Mouse (Mus musculus) E14TG2a.4 (cell line): ENCODE data around the gene Atp6v1a.

Experiments used
- H3K27me3 ChIP-seq: 2 replicates; pipeline ENCODE4 v1.6.1; 2014; ENCODE audit warnings: low read length, control low read depth; ENCODE audit not compliant: insufficient read depth
- H3K36me3 ChIP-seq: 2 replicates; pipeline ENCODE4 v1.6.1; 2014; ENCODE audit warnings: low read length, control low read depth; ENCODE audit not compliant: insufficient read depth
- H3K4me1 ChIP-seq: replicated peaks from 2 replicates; pipeline ENCODE4 v1.6.1; 2014; ENCODE audit warnings: low read depth, low read length, control low read depth
- H3K4me3 ChIP-seq: replicated peaks from 2 replicates; pipeline ENCODE4 v1.5.1; 2014; ENCODE audit warnings: mild to moderate bottlenecking, low read length
- H3K9me3 ChIP-seq: 2 replicates; pipeline ENCODE4 v1.6.1; 2014; ENCODE audit warnings: low read length, control low read depth
- CTCF ChIP-seq: conservative IDR thresholded peaks from 2 replicates; pipeline ENCODE4 v1.5.1; 2014; ENCODE audit warnings: low read length
- NANOG ChIP-seq: IDR thresholded peaks from 2 replicates; pipeline ENCODE4 v1.6.1; 2014; ENCODE audit warnings: borderline replicate concordance, low read length, mixed read lengths
- POU5F1 ChIP-seq: IDR thresholded peaks from 2 replicates; pipeline ENCODE4 v1.6.1; 2014; ENCODE audit warnings: low read length, borderline replicate concordance

Atp6v1a gene

DNA sequence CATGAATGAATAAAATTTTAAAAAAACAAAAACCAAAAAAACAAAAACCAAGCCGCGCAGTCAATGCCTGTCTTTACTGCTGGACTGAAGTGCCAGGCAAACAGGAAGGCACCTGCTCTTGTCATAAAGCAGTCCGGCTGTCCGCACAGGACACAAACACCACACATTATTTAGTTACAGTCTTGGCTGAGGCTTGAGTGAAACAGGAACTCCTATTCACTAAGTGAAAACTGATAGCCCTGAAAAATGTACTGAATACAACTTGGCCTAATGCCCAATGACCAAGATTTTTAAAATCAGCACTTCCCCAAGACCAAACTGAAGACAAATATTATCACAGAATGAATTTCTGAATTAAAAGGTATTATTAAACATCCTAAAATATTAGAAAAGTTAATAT lies 13.1 kb downstream of the Atp6v1a start:
- Histone ChIP-seq H3K4me1 (peaks cover 24% of the 10 kb centered on the region), H3K36me3 (no peaks in the 10 kb centered on the region), H3K27me3 (no peaks in the 10 kb centered on the region), H3K4me3 (no peak overlapping the region), H3K9me3 (no peaks in the 10 kb centered on the region)
- TF ChIP-seq CTCF = no peak
- TF ChIP-seq POU5F1 = no peak
- TF ChIP-seq NANOG = no peak

DNA sequence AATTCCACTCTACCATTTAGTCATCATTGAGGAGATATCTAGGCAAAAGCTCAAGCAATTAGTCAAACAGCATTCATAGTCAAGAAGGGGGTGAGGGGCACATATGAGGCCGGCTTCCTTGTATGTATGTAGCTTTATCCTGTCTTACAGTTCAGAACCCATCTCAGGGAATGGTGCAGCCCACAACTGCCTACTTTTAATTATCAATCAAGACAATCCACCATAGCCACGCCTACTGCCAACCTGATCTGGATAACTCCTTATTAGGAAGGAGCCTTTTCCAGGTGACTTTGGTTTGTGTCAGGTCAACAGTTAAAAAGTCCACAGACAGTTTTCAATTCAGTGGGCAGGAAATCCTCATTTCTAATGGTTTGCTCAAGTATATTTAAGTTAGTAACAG lies 14.1 kb downstream of the Atp6v1a start:
- no peak for TF ChIP-seq CTCF
- TF ChIP-seq POU5F1 = no peak
- no peak for TF ChIP-seq NANOG
- H3K4me3 ChIP-seq = no peak overlapping the region
- peaks cover 24% of the 10 kb centered on the region for H3K4me1 ChIP-seq
- no peaks in the 10 kb centered on the region for H3K9me3 ChIP-seq
- no peaks in the 10 kb centered on the region for H3K27me3 ChIP-seq
- peaks cover 3% of the 10 kb centered on the region; the same call in 1 of the 2 replicates for H3K36me3 ChIP-seq

DNA sequence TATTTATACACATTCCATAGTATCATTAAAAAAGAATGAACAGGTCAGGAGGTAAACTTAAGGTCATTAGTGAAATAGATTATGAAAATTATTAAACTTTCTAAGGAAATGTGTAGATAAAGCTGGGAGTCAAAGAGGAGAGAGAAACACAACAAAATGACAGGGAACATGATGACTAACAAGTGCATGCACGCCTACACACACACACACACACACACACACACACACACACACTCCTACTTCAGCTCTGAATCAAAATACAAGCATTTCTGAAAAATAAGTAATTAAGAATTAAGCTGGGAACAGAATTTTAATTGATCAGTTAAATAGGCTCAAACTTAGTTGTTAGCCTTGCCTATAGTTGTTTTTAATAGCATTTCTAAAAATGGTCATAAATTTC lies 14.8 kb downstream of the Atp6v1a start:
- peaks cover 24% of the 10 kb centered on the region for H3K4me1 ChIP-seq
- H3K27me3 ChIP-seq = no peaks in the 10 kb centered on the region
- H3K36me3 ChIP-seq = peaks cover 3% of the 10 kb centered on the region; the same call in 1 of the 2 replicates
- TF ChIP-seq POU5F1 (no peak), CTCF (no peak), NANOG (no peak)
- H3K9me3 ChIP-seq = no peaks in the 10 kb centered on the region
- H3K4me3 ChIP-seq = no peak overlapping the region

DNA sequence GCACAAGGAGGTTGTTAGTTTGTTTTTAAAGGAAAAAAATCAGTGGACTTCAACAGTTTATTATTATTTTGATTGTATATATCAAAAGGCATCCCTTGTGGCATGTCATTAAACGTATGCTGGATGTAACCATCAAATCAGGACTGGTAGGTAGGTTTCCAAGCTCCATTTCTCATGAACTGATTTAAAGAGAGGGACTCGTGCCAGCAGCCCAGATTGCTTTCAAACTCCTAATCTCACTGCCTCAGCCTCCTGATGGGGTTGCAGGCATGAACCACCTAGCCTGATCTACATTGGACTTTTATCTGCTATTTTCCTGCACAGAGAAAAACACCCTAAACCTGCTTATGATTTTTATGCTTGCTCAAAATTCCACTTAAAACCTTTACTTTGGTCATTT lies 15.7 kb downstream of the Atp6v1a start:
- no peaks in the 10 kb centered on the region for H3K27me3 ChIP-seq
- peaks cover 10% of the 10 kb centered on the region; the same call in 1 of the 2 replicates for H3K36me3 ChIP-seq
- peaks cover 24% of the 10 kb centered on the region for H3K4me1 ChIP-seq
- no peak overlapping the region for H3K4me3 ChIP-seq
- no peaks in the 10 kb centered on the region for H3K9me3 ChIP-seq
- TF ChIP-seq POU5F1 = no peak
- no peak for TF ChIP-seq NANOG
- no peak for TF ChIP-seq CTCF

DNA sequence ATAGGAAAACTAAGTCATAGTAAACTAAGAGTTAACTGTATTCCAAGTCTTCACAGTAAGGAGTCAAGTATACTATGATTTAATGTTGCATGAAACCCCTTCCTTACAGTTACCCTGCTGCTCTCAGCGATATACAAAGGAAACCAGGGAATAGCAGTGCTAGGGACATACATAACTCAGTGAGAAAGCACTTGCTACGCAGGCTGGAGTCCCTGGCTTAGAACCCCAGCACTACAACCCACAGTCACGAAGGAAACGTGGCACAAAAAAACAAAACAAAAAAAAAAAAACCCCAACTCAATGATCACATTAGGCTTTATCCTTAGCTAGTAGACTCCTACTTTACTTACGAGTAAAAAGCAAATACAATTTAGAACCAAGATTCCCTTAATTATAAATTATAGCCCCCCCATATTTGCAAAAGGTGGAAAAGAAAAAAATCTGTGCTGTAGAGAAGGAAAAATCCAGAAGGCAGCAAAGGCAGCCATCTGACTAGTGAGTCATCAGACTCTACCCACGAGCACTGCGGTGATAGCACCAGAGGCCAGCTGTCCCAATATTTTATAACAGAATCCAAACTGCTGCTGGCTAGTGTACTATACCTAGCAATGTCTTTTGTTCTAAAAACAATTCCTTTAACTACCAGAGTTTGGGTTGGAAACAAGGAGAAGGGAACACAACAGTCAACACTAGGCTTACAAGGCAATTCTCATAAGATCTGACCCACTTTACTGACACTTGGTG lies 16.4 kb downstream of the Atp6v1a start:
- no peaks in the 10 kb centered on the region for H3K27me3 ChIP-seq
- TF ChIP-seq CTCF (no peak), POU5F1 (no peak), NANOG (no peak)
- H3K9me3 ChIP-seq = no peaks in the 10 kb centered on the region
- no peak overlapping the region for H3K4me3 ChIP-seq
- H3K4me1 ChIP-seq = peaks cover 29% of the 10 kb centered on the region
- peaks cover 15% of the 10 kb centered on the region; the same call in 1 of the 2 replicates for H3K36me3 ChIP-seq

DNA sequence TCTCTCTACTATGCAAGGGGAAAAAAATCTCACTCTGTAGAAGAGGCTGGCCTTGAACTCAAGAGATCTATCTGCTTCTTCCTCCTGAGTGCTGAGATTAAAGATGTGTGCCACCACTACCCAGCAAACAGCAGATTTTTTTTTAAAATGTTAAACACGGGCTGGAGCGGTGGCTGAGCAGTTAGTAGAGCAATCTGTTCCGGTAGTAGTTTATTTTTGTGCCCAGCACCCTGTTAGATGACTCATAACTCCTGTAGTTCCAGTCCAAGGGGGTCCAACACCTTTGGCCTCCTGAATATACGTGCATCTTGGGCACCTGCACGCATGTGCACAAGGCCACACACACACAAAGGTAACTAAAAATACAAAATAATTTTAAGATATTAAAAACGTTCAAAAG lies 16.9 kb downstream of the Atp6v1a start:
- H3K4me1 ChIP-seq = peaks cover 27% of the 10 kb centered on the region
- H3K9me3 ChIP-seq = no peaks in the 10 kb centered on the region
- TF ChIP-seq CTCF = no peak
- TF ChIP-seq POU5F1 = no peak
- no peak for TF ChIP-seq NANOG
- peaks cover 15% of the 10 kb centered on the region; the same call in 1 of the 2 replicates for H3K36me3 ChIP-seq
- H3K27me3 ChIP-seq = no peaks in the 10 kb centered on the region
- no peak overlapping the region for H3K4me3 ChIP-seq

DNA sequence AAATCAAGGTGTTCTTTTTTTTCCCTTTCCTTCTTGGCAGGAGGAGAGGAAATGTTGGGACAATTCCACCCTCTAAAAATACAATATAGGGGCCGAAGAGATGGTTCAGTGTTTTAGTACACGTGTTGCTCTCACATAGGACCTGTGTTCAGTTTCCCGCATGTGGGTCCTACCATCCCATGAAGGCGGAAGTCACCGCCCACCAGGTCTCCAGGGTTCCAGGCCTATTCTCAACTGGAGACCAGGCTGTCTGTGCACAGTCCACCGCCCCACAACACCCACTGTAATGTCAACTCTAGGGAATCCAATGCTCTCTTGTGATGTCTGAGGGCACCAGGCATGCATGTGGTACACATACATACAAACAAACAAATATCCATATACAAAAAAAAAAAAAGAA lies 17.4 kb downstream of the Atp6v1a start:
- Histone ChIP-seq H3K27me3 (no peaks in the 10 kb centered on the region), H3K4me1 (peaks cover 27% of the 10 kb centered on the region), H3K4me3 (no peak overlapping the region), H3K9me3 (no peaks in the 10 kb centered on the region), H3K36me3 (peaks cover 15% of the 10 kb centered on the region; the same call in 1 of the 2 replicates)
- TF ChIP-seq CTCF (no peak), POU5F1 (no peak), NANOG (no peak)

DNA sequence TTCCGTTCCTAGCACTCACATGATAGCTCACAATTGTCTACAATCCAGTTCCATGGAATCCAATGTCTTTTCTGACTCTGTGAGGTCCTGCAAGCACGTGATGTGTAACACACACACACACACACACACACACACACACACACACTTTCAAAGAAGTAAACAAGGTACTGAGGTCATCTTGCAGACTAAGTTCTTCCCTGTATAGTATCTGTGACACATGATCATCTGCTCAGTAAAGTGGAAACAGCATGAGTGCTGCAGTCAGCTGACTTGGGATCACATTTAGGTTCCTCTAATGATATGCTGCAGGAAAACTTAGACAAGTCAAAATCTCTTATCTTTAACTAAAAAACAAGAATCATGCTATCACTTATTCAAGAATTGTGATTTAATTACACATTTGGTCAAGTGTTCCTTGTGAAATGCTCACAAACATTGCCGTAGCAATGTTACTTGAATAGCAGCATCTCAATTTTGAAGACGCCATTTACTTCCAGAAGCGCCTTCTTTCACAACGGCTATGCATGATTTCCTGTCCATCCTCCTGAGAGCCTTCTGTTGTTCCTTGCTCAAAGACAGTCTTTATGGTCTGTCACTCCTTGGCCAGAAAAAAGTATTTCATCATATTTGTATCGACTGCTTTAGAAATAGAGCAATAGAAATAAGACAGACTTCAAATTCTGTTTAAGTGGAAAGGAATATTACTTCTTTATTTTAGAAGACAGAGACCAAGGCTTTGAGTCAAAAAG lies 19.6 kb downstream of the Atp6v1a start:
- peaks cover 32% of the 10 kb centered on the region for H3K36me3 ChIP-seq
- no peak overlapping the region for H3K4me3 ChIP-seq
- peaks cover 13% of the 10 kb centered on the region; the same call in 1 of the 2 replicates for H3K4me1 ChIP-seq
- TF ChIP-seq POU5F1 = no peak
- TF ChIP-seq NANOG = no peak
- TF ChIP-seq CTCF = no peak
- no peaks in the 10 kb centered on the region for H3K9me3 ChIP-seq
- no peaks in the 10 kb centered on the region for H3K27me3 ChIP-seq
